Mouse (Mus musculus) activated CD4-positive, CD25-positive, alpha-beta regulatory T cell, adult 4 months (primary cell): Measurements from ENCODE around the gene Olfr447. TPM values are rescaled to one million over a fixed set of nuclear protein-coding genes. Genes with fewer than 3 reads are reported as not detected.
A peak's percentile ranks its signal among the peaks of the same experiment; 100 is the strongest.

Experiments used
- ATAC-seq: one replicate; pipeline ENCODE4 v1.8.0; 2017
- polyA plus RNA-seq, 2 experiments: library from polyadenylated mRNA; unstranded; fragments of 100-300 nt; shearing (Covaris generic); gene quantifications; one replicate each; pipeline ENCODE4 v1.2.1; 2017

Olfr447 gene
- polyA plus RNA-seq: under 1 TPM in 1 of 2 experiments, not detected in 1; 0.15 TPM

- no peak for ATAC-seq
These were observed at the start of gene Olfr447 for GRCm38 (mm10) chr6:42908578-42908977. TSS of gene Olfr447 (plus strand) at chr6:42908878.

GRCm38 (mm10) chr6:42860222-42860819 lies 48.4 kb upstream of the Olfr447 start:
- ATAC-seq: peak; percentile 49

GRCm38 (mm10) chr6:42869695-42870094 lies 39.0 kb upstream of the Olfr447 start:
- no peak for ATAC-seq

GRCm38 (mm10) chr6:42876323-42876722 lies 32.4 kb upstream of the Olfr447 start:
- ATAC-seq: no peak

GRCm38 (mm10) chr6:42890141-42890540 lies 18.5 kb upstream of the Olfr447 start, which contains the start of gene Olfr448:
TSS of gene Olfr448 (plus strand) at chr6:42890441.
- ATAC-seq: no peak

- ATAC-seq: no peak
These were observed 8.3 kb upstream of the Olfr447 start for GRCm38 (mm10) chr6:42900345-42900744.

- no peak for ATAC-seq
These were observed 12.4 kb downstream of the Olfr447 start, which contains the start of gene Olfr446 for GRCm38 (mm10) chr6:42921077-42921476. TSS of gene Olfr446 (plus strand) at chr6:42921377.

GRCm38 (mm10) chr6:42948767-42949166 lies 40.1 kb downstream of the Olfr447 start, which contains the start of gene Olfr444:
TSS of gene Olfr444 (plus strand) at chr6:42949067.
- no peak for ATAC-seq

Other genes with a start within 250 kb of the Olfr447 start
- under 1 TPM in 1 of 2 experiments, not detected in 1; 0.28 TPM for gene Tcaf1, start 198.8 kb upstream of the Olfr447 start, polyA plus RNA-seq
- gene Olfr453, start 169.5 kb upstream of the Olfr447 start, polyA plus RNA-seq: not detected
- gene Olfr38, start 152.5 kb upstream of the Olfr447 start, polyA plus RNA-seq: not detected
- gene Olfr452, start 123.8 kb upstream of the Olfr447 start, polyA plus RNA-seq: not detected
- not detected for gene Olfr450, start 96.9 kb upstream of the Olfr447 start, polyA plus RNA-seq
- not detected for gene Olfr449, start 74.5 kb upstream of the Olfr447 start, polyA plus RNA-seq
- gene Olfr448, start 18.4 kb upstream of the Olfr447 start, polyA plus RNA-seq: not detected
- gene Olfr446, start 12.5 kb downstream of the Olfr447 start, polyA plus RNA-seq: under 1 TPM in 1 of 2 experiments, not detected in 1; 0.20 TPM
- gene Olfr444, start 40.2 kb downstream of the Olfr447 start, polyA plus RNA-seq: not detected
- gene Olfr441, start 197.5 kb downstream of the Olfr447 start, polyA plus RNA-seq: not detected
- not detected for gene Olfr237-ps1, start 237.7 kb downstream of the Olfr447 start, polyA plus RNA-seq